Mouse (Mus musculus) stomach, embryonic 14.5 days (tissue): Measurements from ENCODE around the gene Sox18. TPM values are rescaled to one million over a fixed set of nuclear protein-coding genes. Genes with fewer than 3 reads are reported as not detected.

ENCODE experiments used
- ATAC-seq: fragments of 200-750 bp; cut with Nextera tagmentation; 2 replicates; pipeline ENCODE4 v1.8.0; 2017; ENCODE audit warnings: low read depth, moderate TSS enrichment; ENCODE audit not compliant: insufficient number of reproducible peaks, insufficient read depth, low FRiP score
- H3K27ac ChIP-seq: fragments of 300-500 bp; sonication (generic); 2 replicates; pipeline ENCODE4 v1.5.1; 2014; ENCODE audit warnings: mild to moderate bottlenecking, low read length, moderate library complexity, mixed read lengths
- H3K27me3 ChIP-seq: fragments of 300-500 bp; sonication (generic); 2 replicates; pipeline ENCODE4 v1.6.1; 2014; ENCODE audit warnings: low read length, control low read depth, mixed read lengths; ENCODE audit not compliant: control insufficient read depth, insufficient read depth
- H3K36me3 ChIP-seq: fragments of 300-500 bp; sonication (generic); 2 replicates; pipeline ENCODE4 v1.6.1; 2014; ENCODE audit warnings: mild to moderate bottlenecking, control low read depth, low read length, moderate library complexity, mixed read lengths; ENCODE audit not compliant: control insufficient read depth, insufficient read depth
- H3K4me1 ChIP-seq: fragments of 300-500 bp; sonication (generic); 2 replicates; pipeline ENCODE4 v1.6.1; 2014; ENCODE audit warnings: low read length, control low read depth, mixed read lengths; ENCODE audit not compliant: control insufficient read depth, insufficient read depth
- H3K4me2 ChIP-seq: fragments of 300-500 bp; sonication (generic); replicated peaks from 2 replicates; pipeline ENCODE4 v1.6.1; 2014; ENCODE audit warnings: low read depth, low read length, control low read depth
- H3K4me3 ChIP-seq: fragments of 300-500 bp; sonication (generic); 2 replicates; pipeline ENCODE4 v1.5.1; 2014; ENCODE audit warnings: low read depth, low read length, control low read depth
- H3K9ac ChIP-seq: fragments of 300-500 bp; sonication (generic); replicated peaks from 2 replicates; pipeline ENCODE4 v1.6.1; 2014; ENCODE audit warnings: low read depth, mild to moderate bottlenecking, control low read depth, low read length, moderate library complexity, mixed read lengths
- H3K9me3 ChIP-seq: fragments of 300-500 bp; sonication (generic); 2 replicates; pipeline ENCODE4 v1.6.1; 2016; ENCODE audit warnings: low read depth, low read length, control low read depth; ENCODE audit not compliant: control insufficient read depth
- WGBS: fragments of 180-500 bp; shearing (Covaris S2); extraction: QIAGEN DNeasy Blood & Tissue Kit; methylation state at CpG from one replicate; pipeline ENCODE4 v1.1.7; 2014; 5-methylcytosine and 5-hydroxymethylcytosine counted together
- polyA plus RNA-seq: library from polyadenylated mRNA; unstranded; fragments of >200 nt; fragmentation: Nextera tagmentation; extraction: Ambion mirVana; gene quantifications from 2 replicates; pipeline ENCODE4 v1.2.1, GENCODE M21; 2014

Gene Sox18
- polyA plus RNA-seq, 1 experiment from 2014 or later = 25.9 TPM

DNA sequence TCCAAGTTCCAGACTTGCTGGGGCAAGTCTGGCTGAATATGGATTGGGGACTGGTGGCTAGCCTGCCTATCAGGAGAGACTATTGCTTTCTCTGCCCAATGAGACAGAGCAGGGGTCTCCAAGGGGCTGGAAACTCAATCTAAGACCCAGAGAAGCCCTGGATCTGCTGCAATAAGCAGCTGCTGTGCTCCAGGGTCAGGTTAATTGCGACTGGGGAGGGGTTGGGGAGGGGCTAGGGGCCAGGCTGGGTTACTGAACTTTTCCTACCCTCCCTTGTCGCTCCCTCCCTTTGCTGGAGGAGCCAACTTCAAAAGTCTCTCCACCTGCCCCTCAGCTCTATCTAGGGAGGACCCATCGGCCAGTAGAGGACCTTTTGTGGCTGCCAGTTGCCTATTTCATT is 14.7 kb downstream of the Sox18 start, which contains the start of gene Gm29797:
Gene Gm29797, plus strand, starts transcription at position 301 of the 400 bp plus-strand sequence.
- Histone ChIP-seq H3K9me3 (no peaks in the 10 kb centered on the region), H3K9ac (no peak within 1 kb of the TSS), H3K27me3 (no peaks in the 10 kb centered on the region), H3K4me3 (no peak within 1 kb of the TSS), H3K4me2 (no peak within 1 kb of the TSS), H3K4me1 (0 out of 2 replicates have a peak, but pooled peaks cover 5% of the 10 kb centered on the region), H3K36me3 (peaks cover 31% of the 10 kb centered on the region), H3K27ac (no peak within 1 kb of the TSS)
- no peak for ATAC-seq
- 61% methylated on average over 3 of the region's 3 CpGs for WGBS

DNA sequence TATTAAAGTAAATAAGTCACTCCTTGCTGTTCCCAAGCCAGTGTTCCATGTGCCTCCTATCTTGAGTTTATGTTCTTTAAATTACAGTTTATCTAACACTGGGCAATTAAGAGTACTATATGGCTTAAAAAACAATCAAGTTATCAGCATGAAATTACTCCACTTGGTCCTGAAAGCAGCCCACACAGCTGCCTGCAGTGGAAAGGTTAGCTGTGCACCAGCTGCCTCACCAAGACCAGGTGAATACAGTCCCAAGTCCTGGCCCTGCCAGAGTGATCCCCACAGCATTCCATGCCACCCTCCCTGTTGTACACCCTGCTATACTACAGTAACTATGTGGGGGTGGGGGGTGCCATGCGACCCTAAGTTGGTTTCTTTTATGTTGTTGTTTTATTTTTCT is 17.9 kb downstream of the Sox18 start:
- Histone ChIP-seq H3K36me3 (peaks cover 56% of the 10 kb centered on the region), H3K9me3 (no peaks in the 10 kb centered on the region), H3K27ac (no peak overlapping the region), H3K4me2 (no peak overlapping the region), H3K4me3 (no peak overlapping the region), H3K4me1 (no peaks in the 10 kb centered on the region), H3K27me3 (no peaks in the 10 kb centered on the region), H3K9ac (no peak overlapping the region)
- no peak for ATAC-seq
- 92% methylated on average over 1 of the region's 1 CpGs for WGBS

DNA sequence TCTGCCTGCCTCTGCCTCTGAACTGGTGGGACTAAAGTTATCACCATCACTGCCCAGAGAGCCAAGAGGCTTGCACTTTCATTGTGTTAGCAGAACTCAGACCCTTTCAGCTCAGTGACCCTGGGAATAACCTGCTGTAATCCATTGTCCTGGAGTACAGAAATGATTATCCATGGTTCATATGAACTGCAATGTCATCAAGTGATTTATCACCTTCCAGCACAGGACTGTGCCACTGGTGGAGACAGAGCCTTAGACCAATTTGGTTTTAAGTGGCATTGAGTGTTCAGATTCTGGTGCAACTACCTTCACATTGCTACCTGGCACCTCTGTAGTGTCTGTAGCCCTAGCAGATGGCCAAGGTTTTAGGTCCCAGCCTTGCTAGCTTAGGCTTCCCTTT is 18.4 kb downstream of the Sox18 start:
- Histone ChIP-seq H3K27ac (no peak overlapping the region), H3K4me3 (no peak overlapping the region), H3K4me2 (no peak overlapping the region), H3K9me3 (no peaks in the 10 kb centered on the region), H3K27me3 (no peaks in the 10 kb centered on the region), H3K9ac (no peak overlapping the region), H3K4me1 (no peaks in the 10 kb centered on the region), H3K36me3 (peaks cover 60% of the 10 kb centered on the region)
- no peak for ATAC-seq

DNA sequence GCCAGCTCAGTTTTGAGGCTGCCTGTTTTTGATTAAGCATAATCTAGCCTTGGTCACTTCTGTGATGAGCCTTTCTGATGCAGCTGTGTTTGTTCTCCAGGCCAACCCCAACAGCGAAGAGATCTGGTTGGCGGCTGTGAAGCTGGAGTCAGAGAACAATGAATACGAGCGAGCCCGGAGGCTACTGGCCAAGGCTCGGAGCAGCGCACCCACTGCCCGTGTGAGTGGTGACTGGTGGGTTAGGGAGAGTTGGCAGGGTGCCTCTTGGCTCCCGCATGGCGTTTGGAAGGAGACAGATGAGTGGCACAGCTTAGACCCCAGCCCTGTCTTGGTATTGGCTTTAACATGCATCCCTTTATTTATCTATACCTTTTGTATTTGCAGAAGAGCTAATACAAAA is 22.5 kb downstream of the Sox18 start:
- ATAC-seq = no peak
- 89% methylated on average over 10 of the region's 10 CpGs for WGBS

DNA sequence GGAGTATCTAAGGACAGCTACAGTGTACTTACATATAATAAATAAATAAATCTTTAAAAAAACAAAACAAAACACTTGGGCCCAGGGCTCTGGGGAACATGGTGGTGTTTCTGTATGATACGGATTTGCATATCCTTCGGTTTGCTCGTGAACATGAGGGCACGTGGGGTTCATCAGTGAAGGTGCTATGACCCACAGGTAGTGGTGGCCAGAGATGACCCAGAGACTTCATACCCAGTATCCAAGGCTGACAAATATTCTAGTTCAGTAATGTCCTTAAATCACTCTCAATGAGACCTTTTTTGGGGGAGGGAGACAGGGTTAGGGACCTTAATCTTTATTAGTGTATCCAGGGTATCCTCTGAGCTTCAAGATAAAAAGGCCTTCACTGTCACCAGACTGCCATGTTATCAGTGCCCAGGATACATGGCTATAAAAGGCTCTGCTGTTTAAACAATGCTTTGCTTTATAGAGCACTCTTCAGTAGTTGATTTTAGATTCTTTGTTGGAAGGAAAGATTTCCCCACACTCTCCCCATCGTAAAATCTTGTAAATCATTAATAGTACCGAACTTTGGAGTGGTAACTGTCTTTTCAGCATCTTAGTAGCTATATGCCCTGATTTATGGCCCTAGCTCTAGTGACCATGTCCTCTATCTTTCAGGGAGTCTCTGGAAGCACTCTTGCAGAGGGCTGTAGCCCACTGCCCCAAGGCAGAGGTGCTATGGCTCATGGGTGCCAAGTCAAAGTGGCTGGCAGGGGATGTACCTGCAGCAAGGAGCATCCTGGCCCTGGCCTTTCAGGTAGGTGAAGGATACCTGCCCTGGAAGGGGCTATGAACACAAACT is 24.6 kb downstream of the Sox18 start:
- peaks cover 59% of the 10 kb centered on the region for H3K36me3 ChIP-seq
- no peaks in the 10 kb centered on the region for H3K9me3 ChIP-seq
- H3K4me3 ChIP-seq = no peak overlapping the region
- no peak for ATAC-seq
- no peaks in the 10 kb centered on the region for H3K27me3 ChIP-seq
- H3K27ac ChIP-seq = no peak overlapping the region
- 89% methylated on average over 6 of the region's 6 CpGs for WGBS
- H3K4me2 ChIP-seq = no peak overlapping the region
- no peak overlapping the region for H3K9ac ChIP-seq
- H3K4me1 ChIP-seq = no peaks in the 10 kb centered on the region

More for the DNA sequence above, 22.5 kb downstream of the Sox18 start:
- Histone ChIP-seq H3K9me3 (no peaks in the 10 kb centered on the region), H3K27ac (no peak overlapping the region), H3K27me3 (no peaks in the 10 kb centered on the region), H3K9ac (no peak overlapping the region), H3K4me2 (no peak overlapping the region), H3K4me3 (no peak overlapping the region), H3K36me3 (peaks cover 71% of the 10 kb centered on the region), H3K4me1 (no peaks in the 10 kb centered on the region)

DNA sequence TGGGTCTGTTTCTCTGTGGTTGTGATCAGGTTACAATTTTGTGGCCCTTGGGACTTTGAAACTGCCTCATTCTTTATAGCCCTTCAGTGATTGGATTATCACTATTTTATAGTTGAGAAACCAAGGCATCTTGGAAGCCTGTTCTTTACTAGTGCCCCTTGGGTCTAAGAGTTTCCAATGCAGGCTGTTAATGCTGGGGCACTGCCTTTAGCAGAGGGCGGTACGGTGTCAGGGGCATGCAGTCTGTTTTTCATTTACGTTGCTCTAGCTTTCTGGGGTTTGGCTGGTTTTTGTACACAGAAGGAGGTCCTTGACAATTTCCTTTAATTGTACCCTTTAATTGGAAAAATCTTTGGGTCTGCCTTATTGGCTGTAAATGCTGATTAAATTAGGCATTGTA is 25.8 kb downstream of the Sox18 start:
- Histone ChIP-seq H3K36me3 (peaks cover 63% of the 10 kb centered on the region), H3K27me3 (no peaks in the 10 kb centered on the region), H3K27ac (no peak overlapping the region), H3K4me3 (no peak overlapping the region), H3K4me1 (no peaks in the 10 kb centered on the region), H3K9me3 (no peaks in the 10 kb centered on the region), H3K9ac (no peak overlapping the region), H3K4me2 (no peak overlapping the region)
- no peak for ATAC-seq
- WGBS = 92% methylated on average over 3 of the region's 3 CpGs

DNA sequence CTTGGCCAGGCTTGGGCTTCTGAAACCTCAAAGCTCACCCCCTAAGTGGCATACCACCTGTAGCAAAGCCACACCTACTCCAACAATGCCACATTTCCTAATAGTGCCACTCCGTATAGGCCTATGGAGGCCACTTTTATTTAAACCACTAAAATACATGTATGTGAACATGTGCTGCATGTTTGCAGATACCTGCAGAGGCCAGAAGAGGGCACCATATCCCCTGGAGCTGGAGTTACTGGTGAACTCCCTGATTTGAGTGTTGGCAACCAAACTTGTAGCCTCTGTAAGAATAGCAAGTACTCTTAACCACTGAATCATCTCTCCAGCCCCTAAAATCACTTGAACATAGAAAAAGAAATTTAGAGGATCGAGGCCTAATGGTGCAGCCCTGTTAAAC is 27.1 kb downstream of the Sox18 start:
- Histone ChIP-seq H3K9me3 (no peaks in the 10 kb centered on the region), H3K4me2 (no peak overlapping the region), H3K27me3 (no peaks in the 10 kb centered on the region), H3K4me1 (no peaks in the 10 kb centered on the region), H3K27ac (no peak overlapping the region), H3K4me3 (no peak overlapping the region), H3K9ac (no peak overlapping the region), H3K36me3 (peaks cover 55% of the 10 kb centered on the region)
- ATAC-seq = no peak
- WGBS = 90% methylated on average over 2 of the region's 2 CpGs

DNA sequence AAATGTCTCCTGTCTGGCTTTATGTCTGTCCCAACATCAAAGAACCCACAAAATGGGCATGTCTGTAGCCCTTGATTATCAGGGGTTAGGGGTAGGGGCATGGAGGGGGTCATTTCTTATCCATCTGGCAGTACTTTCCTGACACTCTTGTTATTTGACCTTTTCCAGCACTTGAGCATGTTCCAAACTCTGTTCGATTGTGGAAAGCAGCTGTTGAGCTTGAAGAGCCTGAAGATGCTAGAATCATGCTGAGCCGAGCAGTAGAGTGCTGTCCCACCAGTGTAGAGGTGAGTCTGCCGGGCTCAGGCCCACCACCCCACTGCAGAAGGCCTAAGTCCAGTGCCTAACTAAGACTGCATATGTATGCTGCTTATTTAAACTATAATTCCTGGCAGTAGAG is 35.6 kb downstream of the Sox18 start:
- H3K4me3 ChIP-seq = no peak overlapping the region
- no peak overlapping the region for H3K27ac ChIP-seq
- no peak for ATAC-seq
- H3K4me1 ChIP-seq = no peaks in the 10 kb centered on the region
- no peak overlapping the region for H3K4me2 ChIP-seq
- no peaks in the 10 kb centered on the region for H3K27me3 ChIP-seq
- peaks cover 50% of the 10 kb centered on the region for H3K36me3 ChIP-seq
- H3K9me3 ChIP-seq = no peaks in the 10 kb centered on the region
- no peak overlapping the region for H3K9ac ChIP-seq
- WGBS = 83% methylated on average over 3 of the region's 3 CpGs

DNA sequence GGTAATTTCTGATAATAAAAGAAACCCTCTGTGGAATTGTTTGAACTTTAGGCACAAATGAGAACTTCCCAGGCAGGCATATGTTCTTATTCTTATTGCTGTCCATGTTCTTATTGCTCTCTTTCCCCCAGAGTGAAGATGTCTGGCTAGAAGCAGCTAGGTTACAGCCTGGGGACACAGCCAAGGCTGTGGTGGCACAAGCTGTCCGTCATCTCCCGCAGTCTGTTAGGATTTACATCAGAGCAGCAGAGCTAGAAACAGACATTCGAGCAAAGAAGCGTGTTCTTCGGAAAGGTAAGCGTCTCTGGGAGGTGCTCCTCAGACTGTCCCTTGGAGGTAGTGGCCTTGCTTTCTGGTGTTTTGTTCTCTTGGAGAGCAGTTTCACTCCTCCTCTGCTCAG is 38.8 kb downstream of the Sox18 start:
- Histone ChIP-seq H3K4me2 (no peak overlapping the region), H3K9me3 (no peaks in the 10 kb centered on the region), H3K27me3 (no peaks in the 10 kb centered on the region), H3K4me3 (no peak overlapping the region), H3K27ac (no peak overlapping the region), H3K36me3 (peaks cover 46% of the 10 kb centered on the region), H3K4me1 (no peaks in the 10 kb centered on the region), H3K9ac (no peak overlapping the region)
- no peak for ATAC-seq
- 93% methylated on average over 6 of the region's 6 CpGs for whole genome bisulfite sequencing
